In genomic region chr12:55079726-55080600, GRCm38 (mm10) we compare ENCODE assay signal across 8 mouse cellular contexts. TPM values are rescaled to one million over a fixed set of nuclear protein-coding genes. Genes with fewer than 3 reads are reported as not detected.
DNase-seq lines count a peak whose midpoint lies in the region; ATAC-seq and TF ChIP-seq lines count a peak whose summit lies in the region.
"Not testable (repeated sequence)": the region's sequence is repeated elsewhere in the genome, so short reads cannot be mapped to it uniquely, and the experiment has no call there.

TSS of gene 2700097O09Rik (minus strand) at chr12:55080110.
TSS of gene Srp54a (plus strand) at chr12:55080262.

- intact Hi-C loops in gastrocnemius, adult 2 months (cut with DNase I); left cerebral cortex, adult 2 months (cut with DNase I): not testable (repeated sequence)

- H3K36me3 ChIP-seq in hindbrain, postnatal 0 days (ENCODE audit: insufficient read depth, low read length), result not testable (repeated sequence)

- not testable (repeated sequence) for H3K4me1 ChIP-seq in hindbrain, postnatal 0 days (ENCODE audit: insufficient read depth, low read length)

- WGBS in hindbrain, postnatal 0 days, result under 1% methylated on average over 60 of the region's 60 CpGs

- peak within 1 kb of the TSS; percentile 59 for H3K4me2 ChIP-seq in hindbrain, postnatal 0 days (ENCODE audit: low read depth, low read length)

- TF ChIP-seq CTCF in gastrocnemius, adult 2 months (IDR thresholded peaks at IDR 0.05); left cerebral cortex, adult 2 months (IDR thresholded peaks at IDR 0.05): not testable (repeated sequence)
- TF ChIP-seq CTCF in hindbrain, postnatal 0 days (IDR thresholded peaks at IDR 0.05; ENCODE audit: low read depth), result peak; percentile 26; the same call in 1 of the 2 replicates

- peak; percentile 99 for ATAC-seq in hindbrain, postnatal 0 days
- peak; percentile 92 for ATAC-seq in megakaryocyte, adult 5-6 weeks (ENCODE audit: poor library complexity, severe bottlenecking)

- peak within 1 kb of the TSS; percentile 52 for H3K9ac ChIP-seq in hindbrain, postnatal 0 days (replicated peaks; ENCODE audit: low read length)

- not testable (repeated sequence) for H3K27me3 ChIP-seq in hindbrain, postnatal 0 days (ENCODE audit: insufficient read depth, low read length)

- H3K9me3 ChIP-seq in hindbrain, postnatal 0 days (ENCODE audit: low read length), result not testable (repeated sequence)

- peak; percentile 79 for DNase-seq in WW6 (ENCODE audit: low read depth, low spot score)
- DNase-seq in cerebellum, postnatal 4 days (ENCODE audit: low spot score in 2 of 2), result peak; percentile 83 to 94
- DNase-seq in gastrocnemius, adult 2 months, result peak; percentile 95
- peak; percentile 97 for DNase-seq in hindbrain, postnatal 0 days (ENCODE audit: low spot score)
- peak; percentile 86 to 90 for DNase-seq in left cerebral cortex, adult 2 months (ENCODE audit: extremely low spot score in 1 of 2, low spot score in 2 of 2)
- DNase-seq in right cerebral cortex, adult 2 months (ENCODE audit: low spot score in 2 of 2), result peak; percentile 94
- DNase-seq in urinary bladder, postnatal 14 days (ENCODE audit: low spot score), result peak; percentile 95

- peak within 1 kb of the TSS; percentile 90 for H3K4me3 ChIP-seq in gastrocnemius, adult 2 months
- peak within 1 kb of the TSS; percentile 60 for H3K4me3 ChIP-seq in hindbrain, postnatal 0 days (ENCODE audit: low read length)
- H3K4me3 ChIP-seq in left cerebral cortex, adult 2 months, result peak within 1 kb of the TSS; percentile 69

- peak within 1 kb of the TSS; percentile 93 for H3K27ac ChIP-seq in gastrocnemius, adult 2 months
- H3K27ac ChIP-seq in hindbrain, postnatal 0 days, result peak within 1 kb of the TSS; percentile 86
- peak within 1 kb of the TSS; percentile 85 for H3K27ac ChIP-seq in left cerebral cortex, adult 2 months

RNA-seq across cellular contexts. Expression of gene 2700097O09Rik, which starts in this region (rescaled TPM):
- 1 to 10 TPM; 8.8 TPM for total RNA-seq in gastrocnemius, adult 2 months (2021)
- total RNA-seq in hindbrain, postnatal 0 days (2014; rRNA removed), result 10.9 and 11.2 TPM in 2 replicates
- 16.5 and 19.2 TPM in 2 replicates for polyA plus RNA-seq in hindbrain, postnatal 0 days (2015; fragmentation: Nextera tagmentation; extraction: Ambion mirVana)
- total RNA-seq in left cerebral cortex, adult 2 months (2021), result 10 to 100 TPM; 10.2 to 12.5 TPM
- total RNA-seq in megakaryocyte, adult 5-6 weeks (2015), result 6.5 and 8.8 TPM in 2 replicates
- total RNA-seq in megakaryocyte, adult 5-6 weeks (2017), result 2.5 and 6.2 TPM in 2 replicates

RNA-seq across cellular contexts. Expression of gene Srp54a, which starts in this region (rescaled TPM):
- total RNA-seq in gastrocnemius, adult 2 months (2021), result 10 to 100 TPM; 73.7 to 94.3 TPM
- total RNA-seq in hindbrain, postnatal 0 days (2014; rRNA removed), result 36.4 and 48.0 TPM in 2 replicates
- 188 and 192 TPM in 2 replicates for polyA plus RNA-seq in hindbrain, postnatal 0 days (2015; fragmentation: Nextera tagmentation; extraction: Ambion mirVana)
- 10 to 100 TPM; 78.8 to 99.0 TPM for total RNA-seq in left cerebral cortex, adult 2 months (2021)
- 73.9 and 85.6 TPM in 2 replicates for total RNA-seq in megakaryocyte, adult 5-6 weeks (2015)
- 136 and 142 TPM in 2 replicates for total RNA-seq in megakaryocyte, adult 5-6 weeks (2017)

Comparison
In these comparisons a context has a peak if more than half of its experiments do, and no peak if none do; other contexts are left out.
1. Peak in every context shown above with its lines: DNase-seq, ATAC-seq, H3K4me3 ChIP-seq and H3K27ac ChIP-seq.